Mouse (Mus musculus) C2C12 (cell line): Measurements from ENCODE around the gene Arih2.

ENCODE experiments used
- CTCF ChIP-seq: IDR thresholded peaks from one replicate; pipeline ENCODE4 v1.5.1; 2011; ENCODE audit not compliant: control insufficient read depth, insufficient read depth, insufficient read length
- FOSL1 ChIP-seq: IDR thresholded peaks from one replicate; pipeline ENCODE4 v1.8.0; 2011; ENCODE audit warnings: mild to moderate bottlenecking, low read length; ENCODE audit not compliant: poor library complexity, insufficient read depth, severe bottlenecking
- MAX ChIP-seq: IDR thresholded peaks from one replicate; pipeline ENCODE4 v1.6.1; 2011; ENCODE audit warnings: mild to moderate bottlenecking, control low read depth
- MYOD1 ChIP-seq: IDR thresholded peaks from one replicate; pipeline ENCODE4 v1.6.1; 2011; ENCODE audit warnings: low read depth; ENCODE audit not compliant: control insufficient read depth, insufficient read length
- MYOG ChIP-seq: IDR thresholded peaks from one replicate; pipeline ENCODE4 v1.6.1; 2011; ENCODE audit not compliant: control insufficient read depth, insufficient read length; ENCODE audit errors: extremely low read depth
- USF1 ChIP-seq: IDR thresholded peaks from one replicate; pipeline ENCODE4 v1.6.1; 2011; ENCODE audit warnings: low read depth, mild to moderate bottlenecking, control low read depth, moderate library complexity

DNA sequence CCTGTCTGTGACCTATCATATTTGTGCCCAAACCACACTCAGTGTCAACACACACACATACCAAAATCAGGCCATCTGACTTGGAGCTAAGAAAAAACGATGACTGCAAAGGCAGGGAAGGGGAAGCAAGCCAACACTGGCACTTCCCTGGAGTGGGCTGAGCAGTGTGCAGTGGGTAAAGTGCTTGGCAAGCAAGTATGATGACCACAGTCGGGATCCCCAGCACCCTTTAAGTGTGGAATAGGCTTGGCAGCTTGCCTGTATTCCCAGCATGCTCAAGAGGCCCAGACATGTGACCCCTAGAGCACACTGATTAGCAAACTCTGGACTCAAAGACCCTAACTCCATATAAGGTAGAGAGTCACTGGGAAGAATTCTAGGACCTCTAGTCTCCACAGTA lies 22.7 kb downstream of the Arih2 start:
- TF ChIP-seq CTCF (no peak), USF1 (no peak), FOSL1 (no peak), MYOG (no peak), MAX (no peak), MYOD1 (no peak)
